Mouse (Mus musculus): Measurements from ENCODE around the gene Traf1.

GRCm38 (mm10) chr2:34913218-34914068, 48.1 kb downstream of the Traf1 start, which contains the start of gene Phf19:
- TF ChIP-seq EP300 (IDR thresholded peaks at IDR 0.05), result no peak
- TF ChIP-seq CTCF (IDR thresholded peaks at IDR 0.05), result no peak

All from lung, postnatal 0 days (tissue).